Mouse (Mus musculus): ENCODE measurements around the gene Capn7.

The Capn7 gene

GRCm38 (mm10) chr14:31414235-31414966 is 78.0 kb downstream of the Capn7 start:
- no peak for DNase-seq (ENCODE audit: low spot score in 2 of 2)

DNA sequence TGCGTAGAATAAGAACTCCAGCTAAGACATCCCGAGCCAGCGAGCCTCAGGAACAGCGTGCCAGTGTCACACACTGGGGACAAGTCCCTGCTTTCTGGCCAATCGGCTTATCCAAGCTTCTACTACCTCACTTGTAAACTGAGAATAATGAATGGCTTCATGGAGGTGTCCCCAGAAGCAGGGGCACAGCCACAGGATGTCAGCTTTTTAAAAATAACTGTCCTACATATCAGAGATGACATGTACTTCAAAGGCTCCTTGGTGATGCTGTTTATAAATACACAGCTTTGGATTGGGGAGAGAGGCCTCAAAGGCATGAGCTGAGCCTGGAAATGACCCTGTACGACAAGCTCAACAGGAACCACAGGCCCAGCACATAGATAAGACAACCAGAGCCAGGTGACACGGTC is 78.5 kb downstream of the Capn7 start:
- no peak for DNase-seq (ENCODE audit: low spot score in 2 of 2)

DNA sequence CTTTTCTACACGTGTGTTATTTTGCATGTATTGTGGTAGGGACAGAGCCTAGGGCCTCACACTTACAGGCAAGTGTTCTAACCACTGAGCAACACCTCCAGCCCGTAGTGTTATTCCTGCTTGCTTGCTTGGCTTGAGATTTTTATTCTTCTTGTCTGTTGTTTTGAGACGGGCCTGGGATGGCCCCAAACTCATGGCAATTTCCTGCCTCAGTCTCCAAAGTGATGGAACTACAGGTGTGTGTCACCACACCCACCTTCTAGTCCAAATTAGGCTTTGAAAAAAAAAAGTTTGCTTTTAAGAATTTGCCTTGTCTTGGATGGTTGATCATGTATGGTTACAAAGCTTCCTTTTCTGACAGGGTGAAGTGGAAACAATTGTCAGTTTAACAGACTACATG is 80.0 kb downstream of the Capn7 start:
- DNase-seq (ENCODE audit: low spot score in 2 of 2) = no peak

DNA sequence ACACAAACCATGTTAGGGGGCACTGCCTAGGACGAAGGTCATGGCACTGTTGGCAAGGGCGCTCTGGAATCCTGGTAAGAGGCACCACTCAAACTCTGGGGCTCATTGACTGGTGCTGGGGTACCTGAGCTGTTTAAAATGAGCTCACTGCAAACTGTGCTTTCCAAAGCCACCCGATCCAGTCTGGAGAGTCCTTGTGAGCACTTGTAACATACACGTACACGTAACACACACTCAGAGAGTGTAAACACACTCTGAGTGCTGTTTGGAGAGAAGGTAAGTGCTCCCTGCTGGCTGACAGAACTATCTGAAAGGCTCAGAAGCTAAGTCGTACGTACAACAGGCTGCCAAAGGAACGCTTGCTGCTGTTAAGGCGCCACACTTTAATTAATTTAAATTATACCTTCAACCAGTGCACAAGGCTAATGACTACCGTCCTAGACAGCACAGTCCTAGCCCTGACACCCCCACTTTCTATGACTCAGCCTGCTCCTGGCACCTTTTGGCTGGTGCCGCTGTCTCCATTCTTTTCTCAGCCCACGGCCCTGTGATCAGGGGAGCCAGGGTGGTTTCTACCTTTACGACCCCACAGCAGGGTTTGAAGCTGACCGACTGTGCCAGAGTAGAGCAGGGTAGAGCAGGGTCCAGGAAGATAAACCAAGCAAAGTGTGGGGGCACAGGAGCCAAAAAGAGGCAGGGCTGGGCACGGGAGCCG is 80.6 kb downstream of the Capn7 start:
- no peak for DNase-seq (ENCODE audit: low spot score in 2 of 2)

DNA sequence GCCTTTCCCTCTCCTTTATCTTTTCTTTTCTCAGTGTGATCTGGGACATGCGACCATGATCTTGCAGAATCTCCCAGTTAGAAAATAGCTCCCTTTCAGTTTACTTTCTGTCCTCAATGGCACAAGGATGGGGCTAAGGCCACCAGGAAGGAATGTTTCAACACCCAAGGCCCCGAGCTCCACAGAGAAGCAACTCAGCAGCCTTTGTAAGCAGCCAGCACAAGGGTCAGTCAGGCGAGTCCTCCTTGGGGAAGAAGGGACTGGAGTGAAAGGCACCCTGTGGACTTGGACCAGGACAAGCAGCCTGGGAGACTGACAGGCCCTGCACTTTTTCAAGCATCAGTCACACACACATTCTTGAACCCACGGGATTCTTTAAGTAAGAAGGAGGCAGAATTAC is 82.8 kb downstream of the Capn7 start:
- DNase-seq (ENCODE audit: low spot score in 2 of 2) = no peak

GRCm38 (mm10) chr14:31420135-31420534 is 83.7 kb downstream of the Capn7 start:
- no peak for DNase-seq (ENCODE audit: low spot score in 2 of 2)

DNA sequence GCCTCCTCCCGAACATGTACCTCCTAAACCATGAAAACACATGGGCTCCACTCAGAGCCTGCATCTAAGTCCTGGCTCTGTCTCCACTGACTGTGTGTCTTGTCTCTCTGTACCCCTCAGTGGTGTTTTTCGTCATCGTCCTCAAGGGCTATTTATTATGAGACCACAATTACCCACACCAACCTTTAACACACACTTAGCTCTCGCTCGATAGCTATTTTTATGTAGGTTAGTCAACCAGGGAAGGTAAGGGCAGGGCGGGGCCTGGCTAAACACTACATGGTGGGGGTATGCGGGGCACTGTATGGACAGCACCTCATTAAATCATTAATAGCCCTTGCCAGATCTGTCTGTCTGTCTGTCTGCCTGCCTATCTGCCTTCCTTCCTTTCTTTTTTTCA is 84.1 kb downstream of the Capn7 start:
- DNase-seq (ENCODE audit: low spot score in 2 of 2) = no peak

DNA sequence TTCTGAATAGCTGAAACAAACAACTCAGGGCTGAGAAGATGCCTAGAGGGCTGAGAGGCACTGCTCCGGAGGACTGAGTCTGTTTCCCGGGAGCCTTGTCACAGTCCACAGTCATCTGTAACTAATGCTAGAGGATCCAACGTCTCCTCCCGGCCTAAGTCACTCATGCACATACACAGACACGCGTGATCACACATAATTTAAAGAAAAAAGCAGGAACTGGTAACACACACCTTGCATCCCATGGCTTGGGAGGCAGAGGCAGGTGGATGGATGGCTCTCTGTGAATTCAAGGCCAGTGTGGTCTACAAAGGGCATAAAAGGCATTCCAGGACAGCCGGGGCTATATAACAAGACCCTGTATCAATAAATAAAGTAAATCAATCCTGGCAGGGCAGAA is 84.5 kb downstream of the Capn7 start:
- DNase-seq (ENCODE audit: low spot score in 2 of 2) = no peak
